Mouse (Mus musculus): ENCODE data around the gene Grid1. TPM values are rescaled to one million over a fixed set of nuclear protein-coding genes. Genes with fewer than 3 reads are reported as not detected.

Grid1 gene
- polyA plus RNA-seq, 1 experiment = 22.3 TPM

GRCm38 (mm10) chr14:35242882-35243281 is 423.0 kb downstream of the Grid1 start:
- Histone ChIP-seq H3K27ac (ENCODE audit: insufficient read depth, low read length) (no peak overlapping the region), H3K4me3 (ENCODE audit: insufficient read depth, low read length) (no peak overlapping the region), H3K4me1 (ENCODE audit: control insufficient read depth, insufficient read depth, low read length) (no peaks in the 10 kb centered on the region; the same call in none of the 2 replicates)
- TF ChIP-seq CTCF (IDR thresholded peaks at IDR 0.05; ENCODE audit: extremely low read depth, insufficient read depth, low read length) (no peak), POLR2A (IDR thresholded peaks at IDR 0.05; ENCODE audit: extremely low read depth, insufficient read depth, low read length) (no peak)

- H3K27ac ChIP-seq (ENCODE audit: insufficient read depth, low read length) = no peak overlapping the region
- no peak for TF ChIP-seq CTCF (IDR thresholded peaks at IDR 0.05; ENCODE audit: extremely low read depth, insufficient read depth, low read length)
- no peak for TF ChIP-seq POLR2A (IDR thresholded peaks at IDR 0.05; ENCODE audit: extremely low read depth, insufficient read depth, low read length)
- H3K4me1 ChIP-seq (ENCODE audit: control insufficient read depth, insufficient read depth, low read length) = no peaks in the 10 kb centered on the region; the same call in none of the 2 replicates
- no peak overlapping the region for H3K4me3 ChIP-seq (ENCODE audit: insufficient read depth, low read length)
These were observed 425.1 kb downstream of the Grid1 start for GRCm38 (mm10) chr14:35244776-35245548.

GRCm38 (mm10) chr14:35250412-35250811 is 430.5 kb downstream of the Grid1 start:
- Histone ChIP-seq H3K27ac (ENCODE audit: insufficient read depth, low read length) (no peak overlapping the region), H3K4me1 (ENCODE audit: control insufficient read depth, insufficient read depth, low read length) (no peaks in the 10 kb centered on the region; the same call in 1 of the 2 replicates), H3K4me3 (ENCODE audit: insufficient read depth, low read length) (no peak overlapping the region)
- TF ChIP-seq POLR2A (IDR thresholded peaks at IDR 0.05; ENCODE audit: extremely low read depth, insufficient read depth, low read length) = no peak
- TF ChIP-seq CTCF (IDR thresholded peaks at IDR 0.05; ENCODE audit: extremely low read depth, insufficient read depth, low read length) = no peak

GRCm38 (mm10) chr14:35254477-35254876 is 434.6 kb downstream of the Grid1 start:
- Histone ChIP-seq H3K4me3 (ENCODE audit: insufficient read depth, low read length) (no peak overlapping the region), H3K27ac (ENCODE audit: insufficient read depth, low read length) (no peak overlapping the region), H3K4me1 (ENCODE audit: control insufficient read depth, insufficient read depth, low read length) (no peaks in the 10 kb centered on the region)
- no peak for TF ChIP-seq POLR2A (IDR thresholded peaks at IDR 0.05; ENCODE audit: extremely low read depth, insufficient read depth, low read length)
- TF ChIP-seq CTCF (IDR thresholded peaks at IDR 0.05; ENCODE audit: extremely low read depth, insufficient read depth, low read length) = no peak

GRCm38 (mm10) chr14:35270260-35270659 is 450.4 kb downstream of the Grid1 start:
- no peak for TF ChIP-seq CTCF (IDR thresholded peaks at IDR 0.05; ENCODE audit: extremely low read depth, insufficient read depth, low read length)
- no peak for TF ChIP-seq POLR2A (IDR thresholded peaks at IDR 0.05; ENCODE audit: extremely low read depth, insufficient read depth, low read length)
- no peak overlapping the region for H3K4me3 ChIP-seq (ENCODE audit: insufficient read depth, low read length)
- no peaks in the 10 kb centered on the region; the same call in 1 of the 2 replicates for H3K4me1 ChIP-seq (ENCODE audit: control insufficient read depth, insufficient read depth, low read length)
- no peak overlapping the region for H3K27ac ChIP-seq (ENCODE audit: insufficient read depth, low read length)

GRCm38 (mm10) chr14:35309201-35309600 is 489.3 kb downstream of the Grid1 start:
- no peak for TF ChIP-seq CTCF (IDR thresholded peaks at IDR 0.05; ENCODE audit: extremely low read depth, insufficient read depth, low read length)
- H3K27ac ChIP-seq (ENCODE audit: insufficient read depth, low read length) = no peak overlapping the region
- H3K4me3 ChIP-seq (ENCODE audit: insufficient read depth, low read length) = no peak overlapping the region
- H3K4me1 ChIP-seq (ENCODE audit: control insufficient read depth, insufficient read depth, low read length) = no peaks in the 10 kb centered on the region; the same call in 1 of the 2 replicates

GRCm38 (mm10) chr14:35313380-35314299 is 493.7 kb downstream of the Grid1 start:
- Histone ChIP-seq H3K27ac (ENCODE audit: insufficient read depth, low read length) (no peak overlapping the region), H3K4me1 (ENCODE audit: control insufficient read depth, insufficient read depth, low read length) (no peaks in the 10 kb centered on the region)
- TF ChIP-seq POLR2A (IDR thresholded peaks at IDR 0.05; ENCODE audit: extremely low read depth, insufficient read depth, low read length) (no peak), CTCF (IDR thresholded peaks at IDR 0.05; ENCODE audit: extremely low read depth, insufficient read depth, low read length) (no peak)

GRCm38 (mm10) chr14:35326306-35326705 is 506.4 kb downstream of the Grid1 start:
- Histone ChIP-seq H3K4me1 (ENCODE audit: control insufficient read depth, insufficient read depth, low read length) (no peaks in the 10 kb centered on the region), H3K4me3 (ENCODE audit: insufficient read depth, low read length) (no peak overlapping the region), H3K27ac (ENCODE audit: insufficient read depth, low read length) (no peak overlapping the region)
- TF ChIP-seq POLR2A (IDR thresholded peaks at IDR 0.05; ENCODE audit: extremely low read depth, insufficient read depth, low read length) = no peak
- peak; percentile 42 for TF ChIP-seq CTCF (IDR thresholded peaks at IDR 0.05; ENCODE audit: extremely low read depth, insufficient read depth, low read length)

More at GRCm38 (mm10) chr14:35313380-35314299, 493.7 kb downstream of the Grid1 start:
- H3K4me3 ChIP-seq (ENCODE audit: insufficient read depth, low read length) = no peak overlapping the region

GRCm38 (mm10) chr14:35336561-35336960 is 516.7 kb downstream of the Grid1 start:
- no peak overlapping the region for H3K4me3 ChIP-seq (ENCODE audit: insufficient read depth, low read length)
- no peak overlapping the region for H3K27ac ChIP-seq (ENCODE audit: insufficient read depth, low read length)
- TF ChIP-seq CTCF (IDR thresholded peaks at IDR 0.05; ENCODE audit: extremely low read depth, insufficient read depth, low read length) (no peak), POLR2A (IDR thresholded peaks at IDR 0.05; ENCODE audit: extremely low read depth, insufficient read depth, low read length) (no peak)
- no peaks in the 10 kb centered on the region for H3K4me1 ChIP-seq (ENCODE audit: control insufficient read depth, insufficient read depth, low read length)

Measured in cortical plate, adult 2 months (tissue).